Mouse (Mus musculus) ES-Bruce4 (cell line): ENCODE results near the gene Zmynd12.

ENCODE experiments used
- EP300 ChIP-seq: IDR thresholded peaks from 2 replicates; pipeline ENCODE4 v1.6.1; 2011; ENCODE audit warnings: low read depth, low read length; ENCODE audit not compliant: insufficient read depth
- POLR2A ChIP-seq: IDR thresholded peaks from one replicate; pipeline ENCODE4 v1.8.1; 2011; ENCODE audit warnings: low read length; ENCODE audit not compliant: insufficient read depth

- TF ChIP-seq EP300 (no peak), POLR2A (no peak)
These were observed 19.2 kb downstream of the Zmynd12 start for GRCm38 (mm10) chr4:119441836-119442235.
